Mouse (Mus musculus): Measurements from ENCODE around the gene Hcar2. TPM values are rescaled to one million over a fixed set of nuclear protein-coding genes. Genes with fewer than 3 reads are reported as not detected.

Gene Hcar2
- 0.51 TPM for polyA plus RNA-seq (2017; shearing (Covaris generic))

DNA sequence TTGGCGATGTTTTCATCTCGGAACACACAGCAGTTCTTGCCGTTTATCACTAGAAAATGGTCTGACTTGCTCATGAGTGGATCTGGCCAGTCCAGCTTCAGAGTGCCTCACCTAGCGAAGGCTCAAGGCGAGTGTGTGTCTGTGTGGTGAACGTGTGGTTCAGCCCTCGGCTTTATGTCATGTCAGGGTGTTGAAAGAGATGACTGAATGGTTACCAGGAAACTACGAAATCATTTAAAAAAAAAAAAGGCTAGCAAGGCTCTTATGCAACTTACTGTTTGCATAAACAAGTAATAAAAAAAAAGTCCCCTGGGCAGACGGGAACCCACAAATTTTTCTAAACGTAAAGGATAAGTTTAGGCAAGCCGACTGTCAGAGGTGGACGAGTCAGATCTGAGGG, at the start of gene Hcar2:
TSS of gene Hcar2 (minus strand) at position 135 of the 400 bp plus-strand sequence.

GRCm38 (mm10) chr5:123906976-123907630, 41.8 kb upstream of the Hcar2 start, which contains the start of gene Denr:
Gene Denr, plus strand, starts transcription at chr5:123907175.

GRCm38 (mm10) chr5:123879928-123880327, 14.6 kb upstream of the Hcar2 start, which contains the start of gene Hcar1:
Gene Hcar1, minus strand, starts transcription at chr5:123880020.

Other genes starting within 250 kb of the Hcar2 start
- 102 TPM for gene Clip1, start 180.9 kb downstream of the Hcar2 start, polyA plus RNA-seq (2017; shearing (Covaris generic))
- 98.7 TPM for gene Zcchc8, start 144.4 kb downstream of the Hcar2 start, polyA plus RNA-seq (2017; shearing (Covaris generic))
- gene Rsrc2, start 116.1 kb downstream of the Hcar2 start, polyA plus RNA-seq (2017; shearing (Covaris generic)) = 207 TPM
- gene Kntc1, start 115.8 kb downstream of the Hcar2 start, polyA plus RNA-seq (2017; shearing (Covaris generic)) = 2.9 TPM
- gene Hcar1, start 14.5 kb upstream of the Hcar2 start, polyA plus RNA-seq (2017; shearing (Covaris generic)) = not detected
- gene Denr, start 41.7 kb upstream of the Hcar2 start, polyA plus RNA-seq (2017; shearing (Covaris generic)) = 105 TPM
- 6.3 TPM for gene Gm43518, start 61.9 kb upstream of the Hcar2 start, polyA plus RNA-seq (2017; shearing (Covaris generic))
- 6.1 TPM for gene Ccdc62, start 65.2 kb upstream of the Hcar2 start, polyA plus RNA-seq (2017; shearing (Covaris generic))
- 49.5 TPM for gene Hip1r, start 108.1 kb upstream of the Hcar2 start, polyA plus RNA-seq (2017; shearing (Covaris generic))
- 61.5 TPM for gene Vps37b, start 166.8 kb upstream of the Hcar2 start, polyA plus RNA-seq (2017; shearing (Covaris generic))
- 57.8 TPM for gene Abcb9, start 230.3 kb upstream of the Hcar2 start, polyA plus RNA-seq (2017; shearing (Covaris generic))
- 26.9 TPM for gene Ogfod2, start 246.8 kb upstream of the Hcar2 start, polyA plus RNA-seq (2017; shearing (Covaris generic))

Measured in CD4-positive, CD25-positive, alpha-beta regulatory T cell, adult 9 weeks (primary cell).